Mouse (Mus musculus): ENCODE data around the gene Nmi. TPM values are rescaled to one million over a fixed set of nuclear protein-coding genes. Genes with fewer than 3 reads are reported as not detected.

Nmi gene
- polyA plus RNA-seq, 1 experiment from 2014 or later: 4.2 TPM

DNA sequence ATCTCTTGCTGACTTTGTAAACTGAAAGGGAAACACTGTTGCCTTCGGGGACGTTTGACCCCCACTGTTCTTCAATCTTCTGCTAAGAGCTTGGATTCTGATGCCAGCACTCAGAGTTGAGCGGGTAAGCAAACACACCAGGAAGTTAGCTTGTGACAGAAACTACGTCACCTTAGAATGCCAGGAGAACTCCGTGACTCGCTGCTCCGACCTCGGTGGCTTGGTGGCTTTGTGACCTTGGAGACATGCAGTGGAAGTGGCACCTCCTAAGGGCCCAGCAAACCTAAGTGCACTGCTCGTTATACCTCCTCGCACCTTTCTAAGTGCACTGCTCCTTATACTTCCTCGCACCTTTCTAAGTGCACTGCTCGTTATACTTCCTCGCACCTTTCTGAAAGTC, 9.0 kb upstream of the Nmi start:
- Histone ChIP-seq H3K9me3 (replicated peaks) (no peaks in the 10 kb centered on the region; the same call in 1 of the 2 replicates), H3K36me3 (no peaks in the 10 kb centered on the region), H3K27me3 (ENCODE audit: low read depth, poor library complexity, severe bottlenecking) (no peaks in the 10 kb centered on the region), H3K27ac (replicated peaks) (no peak overlapping the region), H3K4me3 (no peak overlapping the region), H3K4me1 (no peaks in the 10 kb centered on the region)
- DNase-seq (ENCODE audit: low spot score): no peak
- 73% methylated on average over 13 of the region's 13 CpGs for WGBS

DNA sequence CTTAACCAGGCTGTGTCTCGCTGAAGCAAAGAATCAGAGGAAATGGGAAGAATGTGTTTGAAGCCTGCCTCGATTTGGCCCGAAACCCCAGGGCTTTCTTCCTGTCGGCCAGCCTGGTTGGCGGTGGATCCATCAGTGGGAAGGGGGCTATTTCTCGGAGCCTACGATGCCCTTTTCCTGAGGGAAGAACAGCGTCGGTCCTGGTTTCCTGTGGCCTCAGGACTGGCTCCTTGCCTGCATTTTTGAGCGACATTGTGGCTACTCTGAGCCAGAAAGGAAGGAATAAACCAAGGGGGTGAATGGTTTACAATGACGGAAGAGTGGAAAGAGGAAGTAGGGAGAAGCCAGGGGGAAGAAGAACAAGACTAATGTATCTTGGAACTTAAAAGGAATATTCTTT, 8.3 kb upstream of the Nmi start:
- Histone ChIP-seq H3K27me3 (ENCODE audit: low read depth, poor library complexity, severe bottlenecking) (no peaks in the 10 kb centered on the region), H3K36me3 (no peaks in the 10 kb centered on the region), H3K9me3 (replicated peaks) (no peaks in the 10 kb centered on the region; the same call in 1 of the 2 replicates), H3K27ac (replicated peaks) (no peak overlapping the region), H3K4me3 (no peak overlapping the region), H3K4me1 (no peaks in the 10 kb centered on the region)
- WGBS: 74% methylated on average over 11 of the region's 11 CpGs
- DNase-seq (ENCODE audit: low spot score): no peak

DNA sequence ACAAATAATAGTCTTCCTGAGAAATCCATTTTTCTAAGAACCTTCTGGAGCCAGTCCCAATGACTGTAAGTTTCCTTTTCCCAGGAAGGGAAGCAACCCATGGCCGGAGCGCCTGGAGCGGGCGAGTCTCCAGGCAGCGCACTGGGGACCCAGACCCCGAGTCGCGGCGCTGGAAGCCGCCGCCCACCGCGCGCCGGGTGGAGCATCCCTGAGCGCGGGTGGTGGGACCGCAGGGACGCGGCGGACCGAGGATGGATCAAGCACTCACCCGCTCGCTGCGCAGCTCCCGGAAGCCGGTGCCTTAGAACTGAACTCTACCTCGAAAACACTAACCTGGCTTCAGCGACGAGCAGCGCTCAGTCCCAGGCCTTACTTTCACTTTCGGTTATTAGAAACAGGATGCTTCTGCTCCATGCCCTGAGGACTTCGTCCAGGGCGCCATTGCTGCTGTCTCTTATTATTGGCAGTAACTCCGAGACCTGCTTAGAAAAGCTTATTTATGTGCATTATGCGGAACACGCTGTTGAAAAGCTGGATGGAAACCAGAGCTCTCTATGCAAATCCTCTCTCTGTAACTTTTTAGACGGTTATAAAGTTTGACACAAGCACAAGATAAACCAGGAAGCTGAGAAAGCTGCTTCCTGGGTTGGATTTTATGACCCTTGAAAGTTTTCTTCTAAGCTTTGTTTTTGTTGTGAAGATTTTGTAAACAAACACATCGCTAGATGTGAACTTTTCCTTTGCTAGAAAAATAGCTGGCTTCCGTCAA, 469 bp downstream of the Nmi start:
- H3K4me3 ChIP-seq: peak overlapping the region; percentile 65
- peak overlapping the region; percentile 85 for H3K27ac ChIP-seq (replicated peaks)
- no peaks in the 10 kb centered on the region for H3K36me3 ChIP-seq
- DNase-seq (ENCODE audit: low spot score): peak; percentile 66
- H3K9me3 ChIP-seq (replicated peaks): no peaks in the 10 kb centered on the region
- peaks cover 7% of the 10 kb centered on the region for H3K27me3 ChIP-seq (ENCODE audit: low read depth, poor library complexity, severe bottlenecking)
- peaks cover 4% of the 10 kb centered on the region; the same call in 1 of the 2 replicates for H3K4me1 ChIP-seq
- WGBS: 5% methylated on average over 40 of the region's 40 CpGs

DNA sequence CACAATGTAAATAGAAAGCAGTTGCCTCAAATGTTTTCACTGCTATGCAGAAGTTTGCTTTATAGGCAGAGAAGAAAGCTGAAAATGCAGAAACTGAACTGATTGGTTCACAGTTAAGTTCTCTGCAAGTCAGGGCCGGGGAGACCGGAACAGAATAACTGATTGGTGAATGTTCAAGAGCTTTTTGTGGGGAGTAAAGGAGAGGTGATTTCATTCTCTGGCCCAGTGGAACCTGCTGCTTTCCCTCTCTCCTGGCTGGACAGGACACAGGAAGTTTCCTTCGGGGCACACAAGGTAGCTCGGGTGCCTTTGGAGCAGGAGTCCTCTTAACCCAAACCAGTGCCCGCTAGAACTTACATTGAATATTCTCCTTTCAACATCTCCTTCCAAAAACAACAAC, 1.2 kb downstream of the Nmi start:
- 80% methylated on average over 5 of the region's 5 CpGs for WGBS
- Histone ChIP-seq H3K9me3 (replicated peaks) (no peaks in the 10 kb centered on the region), H3K27ac (replicated peaks) (no peak overlapping the region), H3K4me3 (peak overlapping the region; percentile 65), H3K4me1 (peaks cover 4% of the 10 kb centered on the region; the same call in 1 of the 2 replicates), H3K36me3 (no peaks in the 10 kb centered on the region), H3K27me3 (ENCODE audit: low read depth, poor library complexity, severe bottlenecking) (peaks cover 7% of the 10 kb centered on the region)
- DNase-seq (ENCODE audit: low spot score): no peak

DNA sequence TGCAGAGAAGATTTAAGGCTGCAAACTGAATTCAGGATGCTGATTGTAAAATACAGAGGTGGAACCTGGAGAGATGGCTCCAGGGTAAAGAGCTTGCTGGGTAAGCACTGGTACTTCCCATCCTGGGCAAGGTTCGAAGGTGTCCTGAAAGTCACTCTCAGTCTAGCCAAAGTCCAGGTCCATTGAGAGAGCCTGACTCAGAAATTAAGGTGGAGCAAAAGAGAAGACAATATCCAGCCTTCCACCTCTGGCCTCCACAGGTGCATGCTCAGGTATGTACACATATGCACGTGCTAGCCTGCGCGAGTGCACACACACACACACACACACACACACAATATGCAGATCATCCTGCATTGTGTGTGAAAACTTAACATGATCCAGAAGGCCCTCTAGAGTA, 2.4 kb downstream of the Nmi start:
- Histone ChIP-seq H3K27me3 (ENCODE audit: low read depth, poor library complexity, severe bottlenecking) (peaks cover 7% of the 10 kb centered on the region), H3K9me3 (replicated peaks) (no peaks in the 10 kb centered on the region), H3K36me3 (no peaks in the 10 kb centered on the region), H3K4me3 (no peak overlapping the region), H3K27ac (replicated peaks) (no peak overlapping the region), H3K4me1 (peaks cover 4% of the 10 kb centered on the region; the same call in 1 of the 2 replicates)
- no peak for DNase-seq (ENCODE audit: low spot score)
- 95% methylated on average over 4 of the region's 4 CpGs for WGBS

DNA sequence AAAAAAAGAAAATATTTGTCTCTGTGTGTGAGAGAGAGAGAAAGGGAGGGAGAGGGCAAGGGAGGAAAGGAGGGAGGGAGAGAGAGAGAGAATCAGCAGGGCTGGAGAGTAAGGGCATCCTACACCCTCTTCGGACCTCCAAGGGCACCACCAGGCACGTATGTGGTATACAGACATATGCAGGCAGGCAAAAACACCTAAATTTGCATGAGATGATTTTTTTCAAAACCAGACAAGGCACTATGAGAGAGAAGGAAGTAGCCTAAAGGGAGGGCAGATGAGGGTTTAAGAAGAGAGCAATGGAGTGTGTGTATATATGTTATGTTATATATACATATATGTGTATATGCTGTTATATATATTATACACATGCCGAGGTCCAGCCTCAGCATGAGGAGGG, 6.0 kb downstream of the Nmi start:
- Histone ChIP-seq H3K36me3 (no peaks in the 10 kb centered on the region), H3K4me3 (no peak overlapping the region), H3K27ac (replicated peaks) (no peak overlapping the region), H3K27me3 (ENCODE audit: low read depth, poor library complexity, severe bottlenecking) (no peaks in the 10 kb centered on the region), H3K9me3 (replicated peaks) (no peaks in the 10 kb centered on the region), H3K4me1 (0 out of 2 replicates have a peak, but pooled peaks cover under 1% of the 10 kb centered on the region)
- WGBS: 87% methylated on average over 3 of the region's 3 CpGs
- no peak for DNase-seq (ENCODE audit: low spot score)

DNA sequence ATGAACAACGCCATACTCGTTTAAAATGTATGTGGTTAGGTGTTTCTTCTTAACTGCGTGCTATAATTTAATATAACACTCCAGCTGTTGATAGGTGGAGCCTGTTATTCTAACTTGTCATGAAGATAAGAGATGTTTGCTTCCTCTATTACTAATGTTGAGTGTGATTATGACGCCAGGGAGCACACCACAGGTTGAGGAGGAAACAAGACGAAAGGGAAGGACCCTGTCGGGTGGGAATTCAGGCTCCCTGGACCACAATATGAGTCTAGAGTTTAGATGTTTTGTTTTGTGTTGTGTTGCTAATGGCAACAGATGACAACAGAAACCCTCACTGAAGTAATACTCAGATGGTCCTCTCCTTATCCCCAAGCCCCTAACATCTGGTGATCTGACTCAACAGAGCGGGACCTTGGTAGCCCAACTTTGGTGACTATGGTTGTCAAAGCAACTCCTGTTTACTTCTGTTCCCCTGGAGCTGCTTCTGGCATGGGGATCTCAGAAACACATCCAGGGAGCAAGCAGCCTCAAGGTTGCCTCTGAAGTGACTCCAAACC, 19.6 kb downstream of the Nmi start:
- no peaks in the 10 kb centered on the region for H3K4me1 ChIP-seq
- no peak overlapping the region for H3K27ac ChIP-seq (replicated peaks)
- H3K9me3 ChIP-seq (replicated peaks): no peaks in the 10 kb centered on the region
- DNase-seq (ENCODE audit: low spot score): no peak
- no peak overlapping the region for H3K4me3 ChIP-seq
- 89% methylated on average over 7 of the region's 7 CpGs for WGBS
- no peaks in the 10 kb centered on the region for H3K27me3 ChIP-seq (ENCODE audit: low read depth, poor library complexity, severe bottlenecking)
- no peaks in the 10 kb centered on the region for H3K36me3 ChIP-seq

DNA sequence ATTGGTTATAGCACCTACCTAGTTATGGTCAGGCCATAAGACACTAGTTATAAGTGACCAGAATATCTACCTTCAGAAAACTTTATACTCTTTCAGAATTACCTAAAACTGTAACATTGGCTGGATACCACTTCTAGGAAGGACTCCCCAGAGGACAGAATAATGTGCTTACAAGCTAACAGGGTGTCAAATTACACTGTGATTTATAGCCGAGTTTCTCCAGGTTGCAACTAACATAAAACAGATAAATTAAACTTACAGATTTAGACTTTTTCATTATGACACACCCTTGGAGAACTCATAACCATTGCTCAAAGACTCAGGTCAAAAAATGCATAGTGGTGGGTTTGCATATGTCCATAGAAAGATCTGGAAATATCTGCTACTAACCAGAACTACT, 22.4 kb downstream of the Nmi start:
- no peak for DNase-seq (ENCODE audit: low spot score)
- H3K36me3 ChIP-seq: no peaks in the 10 kb centered on the region

DNA sequence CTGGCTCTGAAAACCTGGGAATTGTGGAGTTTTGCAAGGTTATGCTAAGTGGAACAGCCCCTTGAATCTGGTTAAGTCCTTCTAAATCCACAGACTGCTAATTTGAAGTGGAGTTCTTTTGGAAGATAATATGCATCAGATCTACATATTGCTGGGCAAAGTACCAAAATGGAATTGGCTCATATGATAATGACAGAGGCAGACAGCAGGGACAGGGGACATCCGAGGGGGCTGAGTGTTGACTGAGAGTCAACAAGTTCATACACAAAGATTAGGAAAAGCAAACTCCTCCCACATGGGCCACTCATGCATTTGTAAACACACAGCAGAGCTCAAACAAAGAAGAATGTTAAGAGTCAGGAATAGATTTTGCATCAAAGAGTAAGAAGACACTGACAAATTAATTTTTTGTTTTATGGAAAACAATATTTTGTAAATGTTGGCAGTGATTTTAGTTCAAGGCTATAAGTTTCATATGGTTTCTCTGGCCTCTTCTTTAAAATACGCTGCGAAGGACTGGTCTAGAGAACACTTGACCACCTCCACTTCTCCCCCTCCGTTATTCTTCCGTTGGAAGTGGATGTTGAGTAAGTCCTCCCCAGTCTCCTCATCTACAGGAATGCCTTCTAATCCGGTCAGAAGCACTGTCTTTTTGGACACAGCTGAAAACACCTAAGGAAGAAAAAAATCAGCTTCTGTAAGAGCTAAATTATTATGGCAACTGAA, 25.0 kb downstream of the Nmi start:
- no peak for DNase-seq (ENCODE audit: low spot score)
- Histone ChIP-seq H3K9me3 (replicated peaks) (no peaks in the 10 kb centered on the region), H3K27ac (replicated peaks) (no peak overlapping the region), H3K4me3 (no peak overlapping the region), H3K27me3 (ENCODE audit: low read depth, poor library complexity, severe bottlenecking) (no peaks in the 10 kb centered on the region), H3K36me3 (no peaks in the 10 kb centered on the region), H3K4me1 (no peaks in the 10 kb centered on the region)
- WGBS: 86% methylated on average over 6 of the region's 6 CpGs

More for the DNA sequence above, 22.4 kb downstream of the Nmi start:
- Histone ChIP-seq H3K4me1 (no peaks in the 10 kb centered on the region), H3K4me3 (no peak overlapping the region), H3K27ac (replicated peaks) (no peak overlapping the region), H3K9me3 (replicated peaks) (no peaks in the 10 kb centered on the region), H3K27me3 (ENCODE audit: low read depth, poor library complexity, severe bottlenecking) (no peaks in the 10 kb centered on the region)
- WGBS: 57% methylated on average over 1 of the region's 1 CpGs

DNA sequence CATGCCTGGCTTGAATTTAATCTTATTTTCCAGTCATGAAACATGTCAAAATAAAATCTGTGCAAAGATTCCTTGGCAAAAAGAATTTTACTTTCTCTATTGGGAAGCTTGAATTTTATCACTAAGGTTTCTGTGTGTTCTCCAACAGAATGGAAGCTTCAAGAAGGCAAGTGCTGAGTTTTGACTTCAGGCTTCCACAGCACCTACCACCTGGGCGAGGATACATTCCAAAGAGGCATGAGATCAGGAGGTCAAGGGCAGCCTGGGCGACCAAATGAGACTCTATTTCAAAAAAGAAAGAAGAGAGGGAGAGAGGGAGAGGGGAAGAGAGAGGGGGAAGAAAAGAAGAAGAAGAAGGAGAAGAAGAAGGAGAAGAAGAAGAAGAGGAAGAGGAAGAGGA, 27.5 kb downstream of the Nmi start:
- Histone ChIP-seq H3K27me3 (ENCODE audit: low read depth, poor library complexity, severe bottlenecking) (no peaks in the 10 kb centered on the region), H3K27ac (replicated peaks) (no peak overlapping the region), H3K4me3 (no peak overlapping the region), H3K4me1 (no peaks in the 10 kb centered on the region), H3K36me3 (no peaks in the 10 kb centered on the region), H3K9me3 (replicated peaks) (no peaks in the 10 kb centered on the region)
- no peak for DNase-seq (ENCODE audit: low spot score)
- 74% methylated on average over 2 of the region's 2 CpGs for WGBS

DNA sequence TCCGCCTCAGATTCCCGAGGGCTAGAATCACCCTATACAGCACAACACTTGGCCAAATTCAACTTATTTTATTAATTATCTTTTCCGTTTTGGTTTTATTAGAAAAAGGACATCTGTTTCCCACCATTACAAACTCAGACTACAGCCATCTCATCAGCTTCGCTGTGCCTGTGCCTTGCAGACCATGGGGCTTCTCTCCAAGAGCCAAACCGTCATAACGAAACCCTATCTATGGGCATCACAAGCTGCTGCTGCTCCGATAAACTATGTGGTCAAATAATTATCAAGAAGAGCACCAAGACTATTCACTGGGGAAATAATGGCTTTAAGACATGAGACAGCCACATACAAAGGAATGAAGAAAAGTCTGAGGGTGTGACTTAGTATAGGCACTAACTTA, 31.5 kb downstream of the Nmi start:
- 87% methylated on average over 7 of the region's 7 CpGs for WGBS
- H3K4me1 ChIP-seq: no peaks in the 10 kb centered on the region
- no peaks in the 10 kb centered on the region for H3K36me3 ChIP-seq
- no peaks in the 10 kb centered on the region for H3K27me3 ChIP-seq (ENCODE audit: low read depth, poor library complexity, severe bottlenecking)
- H3K4me3 ChIP-seq: no peak overlapping the region
- H3K9me3 ChIP-seq (replicated peaks): no peaks in the 10 kb centered on the region
- no peak overlapping the region for H3K27ac ChIP-seq (replicated peaks)
- DNase-seq (ENCODE audit: low spot score): no peak

DNA sequence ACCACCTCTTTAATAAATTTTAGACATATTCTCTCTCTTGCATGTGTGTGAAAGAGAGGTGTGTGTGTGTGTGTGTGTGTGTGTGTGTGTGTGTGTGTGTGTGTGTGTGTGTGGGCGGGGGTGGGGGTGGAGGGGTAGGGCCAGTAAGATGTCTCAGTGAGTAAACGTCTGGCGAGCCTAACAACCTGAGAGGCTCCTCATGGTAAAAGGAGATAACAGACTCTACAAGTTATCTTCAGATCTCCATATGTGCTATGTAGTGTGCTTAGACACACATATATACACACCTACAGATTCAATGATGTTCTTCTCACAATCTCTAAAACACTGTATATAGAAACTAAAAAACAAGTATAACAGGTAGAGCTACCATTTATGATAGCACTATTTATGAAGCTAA, 34.5 kb downstream of the Nmi start:
- WGBS: 78% methylated on average over 3 of the region's 3 CpGs
- Histone ChIP-seq H3K27me3 (ENCODE audit: low read depth, poor library complexity, severe bottlenecking) (peaks cover 24% of the 10 kb centered on the region), H3K9me3 (replicated peaks) (no peaks in the 10 kb centered on the region), H3K4me1 (peaks cover 12% of the 10 kb centered on the region), H3K4me3 (no peak overlapping the region), H3K36me3 (no peaks in the 10 kb centered on the region), H3K27ac (replicated peaks) (no peak overlapping the region)
- DNase-seq (ENCODE audit: low spot score): no peak

DNA sequence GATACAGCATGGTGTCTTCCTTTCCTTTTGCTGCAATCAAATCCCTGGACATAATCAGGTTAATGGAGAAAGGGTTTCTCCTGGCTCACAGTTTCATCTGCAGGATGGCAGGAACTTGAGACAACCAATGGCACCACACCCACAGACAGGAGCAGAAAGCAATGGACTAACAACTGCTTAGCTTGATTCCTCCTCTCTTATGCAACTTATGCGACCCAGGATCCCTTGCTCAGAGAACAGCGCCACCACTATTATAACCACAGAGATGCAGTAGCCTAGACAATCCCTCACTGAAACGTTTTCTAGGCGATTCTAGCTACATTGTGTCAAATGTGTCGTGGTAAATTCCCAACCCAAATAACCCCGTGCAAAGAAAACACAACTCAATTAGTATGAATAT, 36.3 kb downstream of the Nmi start:
- DNase-seq (ENCODE audit: low spot score): no peak
- peaks cover 24% of the 10 kb centered on the region for H3K27me3 ChIP-seq (ENCODE audit: low read depth, poor library complexity, severe bottlenecking)
- 68% methylated on average over 6 of the region's 6 CpGs for WGBS
- H3K36me3 ChIP-seq: no peaks in the 10 kb centered on the region
- no peak overlapping the region for H3K4me3 ChIP-seq
- no peak overlapping the region for H3K27ac ChIP-seq (replicated peaks)
- no peaks in the 10 kb centered on the region for H3K9me3 ChIP-seq (replicated peaks)
- peaks cover 12% of the 10 kb centered on the region for H3K4me1 ChIP-seq
